Mouse (Mus musculus) kidney, embryonic 14.5 days (tissue): ENCODE results near the gene Gm2042. TPM values are rescaled to one million over a fixed set of nuclear protein-coding genes. Genes with fewer than 3 reads are reported as not detected.
"Not testable (repeated sequence)": the region's sequence is repeated elsewhere in the genome, so short reads cannot be mapped to it uniquely, and the experiment has no call there.

Experiments
- ATAC-seq: fragments of 200-750 bp; cut with Nextera tagmentation; 2 replicates; pipeline ENCODE4 v1.8.0; 2017; ENCODE audit warnings: moderate number of reproducible peaks, mild to moderate bottlenecking, moderate TSS enrichment, moderate library complexity; ENCODE audit not compliant: low FRiP score, low TSS enrichment
- H3K27ac ChIP-seq: fragments of 300-500 bp; sonication (generic); 2 replicates; pipeline ENCODE4 v1.5.1; 2014; ENCODE audit warnings: low read depth, mild to moderate bottlenecking, low read length, moderate library complexity, mixed read lengths
- H3K27me3 ChIP-seq: fragments of 300-500 bp; sonication (generic); 2 replicates; pipeline ENCODE4 v1.6.1; 2014; ENCODE audit warnings: mild to moderate bottlenecking, low read length; ENCODE audit not compliant: control insufficient read depth, insufficient read depth
- H3K36me3 ChIP-seq: fragments of 300-500 bp; sonication (generic); 2 replicates; pipeline ENCODE4 v1.6.1; 2014; ENCODE audit warnings: low read length, mixed read lengths; ENCODE audit not compliant: control insufficient read depth, insufficient read depth
- H3K4me1 ChIP-seq: fragments of 300-500 bp; sonication (generic); 2 replicates; pipeline ENCODE4 v1.6.1; 2014; ENCODE audit warnings: low read length, mixed read lengths; ENCODE audit not compliant: control insufficient read depth, insufficient read depth
- H3K4me2 ChIP-seq: fragments of 300-500 bp; sonication (generic); replicated peaks from 2 replicates; pipeline ENCODE4 v1.6.1; 2014; ENCODE audit warnings: low read depth, mild to moderate bottlenecking, low read length
- H3K4me3 ChIP-seq: fragments of 300-500 bp; sonication (generic); 2 replicates; pipeline ENCODE4 v1.5.1; 2014; ENCODE audit warnings: mild to moderate bottlenecking, low read length
- H3K9ac ChIP-seq: fragments of 300-500 bp; sonication (generic); 2 replicates; pipeline ENCODE4 v1.6.1; 2014; ENCODE audit warnings: low read depth, mild to moderate bottlenecking, low read length, moderate library complexity
- H3K9me3 ChIP-seq: fragments of 300-500 bp; sonication (generic); 2 replicates; pipeline ENCODE4 v1.6.1; 2016; ENCODE audit warnings: low read length; ENCODE audit not compliant: control insufficient read depth
- WGBS: fragments of 180-500 bp; shearing (Covaris S2); extraction: QIAGEN DNeasy Blood & Tissue Kit; methylation state at CpG from one replicate; pipeline ENCODE4 v1.1.7; 2014; 5-methylcytosine and 5-hydroxymethylcytosine counted together
- polyA plus RNA-seq: library from polyadenylated mRNA; unstranded; fragments of >200 nt; fragmentation: Nextera tagmentation; extraction: Ambion mirVana; gene quantifications from 2 replicates; pipeline ENCODE4 v1.2.1, GENCODE M21; 2014

The Gm2042 gene
- polyA plus RNA-seq: not detected in 2 replicates

DNA sequence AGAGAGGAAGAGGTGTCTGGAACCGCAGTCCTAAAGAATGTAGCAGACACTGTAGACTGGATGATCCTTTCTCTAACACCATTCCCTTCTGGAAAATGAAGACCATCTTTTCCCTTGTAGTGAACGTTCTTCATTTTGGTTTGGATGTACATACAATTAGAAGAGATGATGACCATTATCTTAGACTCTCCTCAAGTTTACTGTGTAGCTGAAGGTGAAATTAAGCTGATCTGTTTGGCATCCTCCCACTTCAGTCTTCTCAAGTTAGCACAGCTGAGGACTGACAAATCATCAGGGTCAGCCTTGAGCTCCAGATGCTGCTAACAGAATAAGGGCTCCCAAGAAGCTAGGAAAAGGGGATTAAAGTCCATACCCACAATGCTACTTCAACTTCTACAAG is at the start of gene Gm2042:
Gm2042 (plus strand) TSS at position 301 of the 400 bp plus-strand sequence.
- H3K9me3 ChIP-seq, H3K4me2 ChIP-seq, H3K36me3 ChIP-seq, H3K4me3 ChIP-seq, H3K27me3 ChIP-seq, ATAC-seq, H3K27ac ChIP-seq, H3K9ac ChIP-seq, H3K4me1 ChIP-seq: not testable (repeated sequence)
- WGBS: 87% methylated on average over 2 of the region's 2 CpGs

DNA sequence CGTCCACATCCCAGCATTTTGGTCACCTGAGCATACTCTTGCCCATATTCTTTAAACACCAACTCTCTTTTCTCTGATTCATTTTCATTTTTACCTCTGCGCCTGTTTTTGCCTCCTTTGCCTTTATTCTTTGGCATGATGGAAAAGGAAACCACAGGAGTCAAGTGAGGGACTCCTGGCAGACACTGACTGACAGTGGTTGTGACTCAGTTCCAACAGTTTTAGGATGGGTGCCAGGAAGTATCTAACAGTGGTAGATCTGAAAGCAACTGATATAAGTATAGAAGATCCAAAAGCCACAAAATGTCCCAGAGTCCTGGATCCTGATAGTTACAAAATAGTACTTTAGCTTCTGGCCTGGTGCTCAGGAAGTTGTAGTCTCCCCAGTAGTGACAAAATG is 34.2 kb upstream of the Gm2042 start, which contains the start of gene Gm2035:
Gm2035 (minus strand) TSS at position 137 of the 400 bp plus-strand sequence.
- 90% methylated on average over 2 of the region's 2 CpGs for WGBS
- not testable (repeated sequence) for H3K36me3 ChIP-seq

GRCm38 (mm10) chr12:87984000-87984399 is 30.1 kb downstream of the Gm2042 start:
- H3K36me3 ChIP-seq, H3K9ac ChIP-seq, H3K27ac ChIP-seq, H3K27me3 ChIP-seq, H3K4me2 ChIP-seq, H3K4me3 ChIP-seq, H3K9me3 ChIP-seq, H3K4me1 ChIP-seq, ATAC-seq: not testable (repeated sequence)

More for the DNA sequence above, 34.2 kb upstream of the Gm2042 start, which contains the start of gene Gm2035:
- H3K9ac ChIP-seq, ATAC-seq, H3K9me3 ChIP-seq, H3K27me3 ChIP-seq, H3K4me1 ChIP-seq, H3K27ac ChIP-seq, H3K4me3 ChIP-seq, H3K4me2 ChIP-seq: not testable (repeated sequence)

DNA sequence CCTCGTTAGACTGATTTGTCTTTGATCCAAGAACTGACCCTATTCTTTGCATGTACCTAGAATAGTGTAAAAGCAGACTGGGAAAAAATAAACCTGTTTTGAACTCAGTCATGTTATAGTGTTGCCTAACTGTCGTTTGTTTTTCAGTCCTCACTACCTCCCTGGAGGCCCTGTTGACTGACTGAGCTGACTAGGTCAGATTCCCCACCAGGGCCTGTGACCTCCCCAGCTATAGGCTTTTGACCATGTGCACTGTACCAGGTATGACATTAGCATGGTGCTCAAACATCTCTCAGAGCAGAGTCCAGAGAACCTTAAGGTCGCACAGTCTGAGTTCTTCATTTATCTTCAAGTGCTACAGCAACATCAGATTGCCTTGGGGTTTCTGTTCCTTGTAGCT is 50.2 kb downstream of the Gm2042 start:
- ATAC-seq, H3K4me2 ChIP-seq, H3K36me3 ChIP-seq, H3K9ac ChIP-seq, H3K9me3 ChIP-seq, H3K27ac ChIP-seq, H3K4me3 ChIP-seq, H3K4me1 ChIP-seq, H3K27me3 ChIP-seq: not testable (repeated sequence)
- 70% methylated on average over 3 of the region's 3 CpGs for WGBS

Other genes starting within 250 kb of the Gm2042 start
- gene Gm21319, start 178.3 kb upstream of the Gm2042 start, polyA plus RNA-seq: not detected in 2 replicates
- not detected in 2 replicates for gene Gm21936, start 158.6 kb upstream of the Gm2042 start, polyA plus RNA-seq
- gene BB287469, start 137.5 kb upstream of the Gm2042 start, polyA plus RNA-seq: not detected in 2 replicates
- not detected in 2 replicates for gene Gm2001, start 111.7 kb upstream of the Gm2042 start, polyA plus RNA-seq
- not detected in 2 replicates for gene Gm2016, start 80.0 kb upstream of the Gm2042 start, polyA plus RNA-seq
- gene Gm2022, start 58.7 kb upstream of the Gm2042 start, polyA plus RNA-seq: not detected in 2 replicates
- gene Gm2035, start 34.2 kb upstream of the Gm2042 start, polyA plus RNA-seq: not detected in 2 replicates
- gene Gm2075, start 57.8 kb downstream of the Gm2042 start, polyA plus RNA-seq: not detected in 2 replicates
- not detected in 2 replicates for gene Gm6803, start 64.7 kb downstream of the Gm2042 start, polyA plus RNA-seq
- not detected in 2 replicates for gene Gm2056, start 72.9 kb downstream of the Gm2042 start, polyA plus RNA-seq
- not detected in 2 replicates for gene Gm16368, start 129.6 kb downstream of the Gm2042 start, polyA plus RNA-seq
- 0.21 TPM in 1 of 2 replicates, not detected in the other for gene Gm10436, start 228.0 kb downstream of the Gm2042 start, polyA plus RNA-seq